Mouse (Mus musculus) hindbrain, embryonic 16.5 days (tissue): ENCODE results near the gene Sprr2a3. TPM values are rescaled to one million over a fixed set of nuclear protein-coding genes. Genes with fewer than 3 reads are reported as not detected.
"Not testable (repeated sequence)": the region's sequence is repeated elsewhere in the genome, so short reads cannot be mapped to it uniquely, and the experiment has no call there.

Experiments
- ATAC-seq: fragments of 200-750 bp; cut with Nextera tagmentation; 2 replicates; pipeline ENCODE4 v1.8.0; 2017; ENCODE audit warnings: moderate TSS enrichment, moderate library complexity
- H3K27ac ChIP-seq: fragments of 300-500 bp; sonication (generic); 2 replicates; pipeline ENCODE4 v1.5.1; 2014; ENCODE audit warnings: low read depth, mild to moderate bottlenecking, control low read depth, low read length, moderate library complexity
- H3K27me3 ChIP-seq: fragments of 300-500 bp; sonication (generic); replicated peaks from 2 replicates; pipeline ENCODE4 v1.6.1; 2014; ENCODE audit warnings: low read length; ENCODE audit not compliant: control insufficient read depth, insufficient read depth
- H3K36me3 ChIP-seq: fragments of 300-500 bp; sonication (generic); 2 replicates; pipeline ENCODE4 v1.6.1; 2014; ENCODE audit warnings: mild to moderate bottlenecking, low read length, moderate library complexity, mixed read lengths; ENCODE audit not compliant: control insufficient read depth, insufficient read depth
- H3K4me1 ChIP-seq: fragments of 300-500 bp; sonication (generic); 2 replicates; pipeline ENCODE4 v1.6.1; 2014; ENCODE audit warnings: low read depth, low read length; ENCODE audit not compliant: control insufficient read depth, insufficient read depth
- H3K4me2 ChIP-seq: fragments of 300-500 bp; sonication (generic); 2 replicates; pipeline ENCODE4 v1.6.1; 2014; ENCODE audit warnings: mild to moderate bottlenecking, low read length, control low read depth, moderate library complexity
- H3K4me3 ChIP-seq: fragments of 300-500 bp; sonication (generic); 2 replicates; pipeline ENCODE4 v1.5.1; 2014; ENCODE audit warnings: mild to moderate bottlenecking, low read length, control low read depth, moderate library complexity
- H3K9ac ChIP-seq: fragments of 300-500 bp; sonication (generic); 2 replicates; pipeline ENCODE4 v1.6.1; 2014; ENCODE audit warnings: low read depth, mild to moderate bottlenecking, control low read depth, low read length, moderate library complexity
- H3K9me3 ChIP-seq: fragments of 300-500 bp; sonication (generic); 2 replicates; pipeline ENCODE4 v1.6.1; 2014; ENCODE audit warnings: mild to moderate bottlenecking, low read length, moderate library complexity; ENCODE audit not compliant: control insufficient read depth
- WGBS: fragments of 180-500 bp; shearing (Covaris S2); extraction: QIAGEN DNeasy Blood & Tissue Kit; methylation state at CpG from one replicate; pipeline ENCODE4 v1.1.7; 2014; 5-methylcytosine and 5-hydroxymethylcytosine counted together
- polyA plus RNA-seq: library from polyadenylated mRNA; unstranded; fragments of >200 nt; fragmentation: Nextera tagmentation; extraction: Ambion mirVana; gene quantifications from 2 replicates; pipeline ENCODE4 v1.2.1, GENCODE M21; 2015

Gene Sprr2a3
- not detected in 2 replicates for polyA plus RNA-seq

DNA sequence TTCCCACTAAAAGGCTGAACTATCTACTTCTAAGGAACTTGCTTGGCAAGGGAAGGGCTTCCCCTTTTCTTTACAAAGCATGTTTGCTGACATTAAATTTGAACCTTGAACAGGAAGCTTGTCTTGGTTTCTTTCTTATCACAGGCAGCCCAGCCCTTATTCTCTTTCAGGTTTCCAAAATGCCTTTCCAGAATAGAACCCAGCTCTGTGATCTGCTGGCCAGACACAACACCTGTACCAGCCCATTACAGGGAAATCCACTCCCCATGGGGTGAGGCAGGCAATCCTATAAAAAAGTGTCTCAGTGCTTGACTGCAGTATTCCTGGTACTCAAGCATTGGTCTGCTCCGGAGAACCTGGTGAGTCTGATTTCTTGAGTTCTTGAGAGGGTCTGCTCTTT is at the start of gene Sprr2a3:
Gene Sprr2a3 (plus strand): TSS at position 317 of the 400 bp plus-strand sequence.
- not testable (repeated sequence) for H3K4me2 ChIP-seq

DNA sequence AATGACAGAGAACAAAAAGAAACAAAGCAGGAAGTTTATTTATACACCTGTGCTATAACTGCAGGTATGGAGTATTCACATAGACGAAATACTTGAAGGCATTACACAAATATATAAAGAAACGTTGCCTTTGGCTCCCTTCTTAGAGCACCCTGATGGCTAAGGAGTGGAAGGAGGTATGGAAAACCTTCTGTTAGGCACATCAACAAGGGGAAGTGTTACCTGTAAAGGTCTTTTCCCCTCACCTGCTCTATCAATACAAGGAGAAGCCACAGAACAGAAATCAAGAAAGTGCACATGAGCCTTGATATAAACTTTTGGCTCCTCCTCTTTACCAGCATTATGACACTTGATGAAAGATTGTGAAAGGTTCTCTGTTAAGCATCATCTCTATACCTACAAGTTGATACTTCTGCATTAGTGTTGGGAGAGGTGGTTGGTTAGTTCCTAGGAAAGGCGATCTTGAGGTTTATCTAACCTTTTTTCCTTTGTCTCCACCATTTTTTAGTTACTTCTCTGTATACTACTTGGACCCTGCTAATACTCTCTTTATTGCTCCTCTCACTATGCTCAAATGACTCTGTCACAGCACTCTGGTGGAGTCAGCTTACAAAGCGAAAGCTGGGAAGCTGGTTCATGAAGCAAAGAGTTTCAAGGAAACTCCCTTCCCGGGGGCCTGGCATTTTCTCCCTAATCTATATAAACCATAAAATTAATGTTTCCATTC is 48.6 kb upstream of the Sprr2a3 start:
- 0 out of 2 replicates have a peak, but pooled peaks have one; percentile 21 for ATAC-seq
- H3K9ac ChIP-seq, H3K4me1 ChIP-seq, H3K36me3 ChIP-seq, H3K9me3 ChIP-seq, H3K4me2 ChIP-seq, H3K27me3 ChIP-seq, H3K27ac ChIP-seq, H3K4me3 ChIP-seq: not testable (repeated sequence)
- no CpG with 5 or more reads among the region's 5 CpGs for WGBS

More for the DNA sequence above, at the start of gene Sprr2a3:
- H3K9me3 ChIP-seq, H3K4me3 ChIP-seq, H3K27me3 ChIP-seq, H3K36me3 ChIP-seq, ATAC-seq, H3K4me1 ChIP-seq, H3K9ac ChIP-seq, H3K27ac ChIP-seq: not testable (repeated sequence)
- 77% methylated on average over 1 of the region's 1 CpGs for WGBS

DNA sequence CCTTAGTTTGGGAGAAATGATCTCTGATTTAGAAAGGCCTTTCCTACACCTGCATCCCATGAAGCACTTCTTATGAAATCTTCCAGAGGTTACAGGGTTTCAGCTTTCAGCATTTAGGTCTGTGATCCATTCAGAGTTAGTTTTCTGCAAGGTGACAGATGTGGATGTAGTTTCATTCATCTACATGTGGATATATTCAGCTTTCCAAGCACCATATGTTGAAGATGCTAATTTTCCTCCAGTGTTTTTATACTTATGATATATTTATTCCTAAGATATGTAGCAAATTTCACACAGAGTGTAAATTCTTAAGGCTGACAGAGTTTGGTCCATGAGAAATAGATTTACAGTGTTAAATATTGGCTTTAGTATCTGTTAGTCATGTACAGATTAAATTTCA is 46.5 kb upstream of the Sprr2a3 start:
- not testable (repeated sequence) for H3K4me1 ChIP-seq, H3K27me3 ChIP-seq, H3K9me3 ChIP-seq, H3K27ac ChIP-seq, ATAC-seq, H3K4me2 ChIP-seq, H3K9ac ChIP-seq, H3K4me3 ChIP-seq, H3K36me3 ChIP-seq

- H3K27ac ChIP-seq, H3K9me3 ChIP-seq, H3K4me2 ChIP-seq, ATAC-seq, H3K4me3 ChIP-seq, H3K36me3 ChIP-seq, H3K4me1 ChIP-seq, H3K27me3 ChIP-seq, H3K9ac ChIP-seq: not testable (repeated sequence)
- WGBS: no CpG with 5 or more reads among the region's 1 CpGs
These were observed 46.0 kb upstream of the Sprr2a3 start for GRCm38 (mm10) chr3:92239197-92239596.

DNA sequence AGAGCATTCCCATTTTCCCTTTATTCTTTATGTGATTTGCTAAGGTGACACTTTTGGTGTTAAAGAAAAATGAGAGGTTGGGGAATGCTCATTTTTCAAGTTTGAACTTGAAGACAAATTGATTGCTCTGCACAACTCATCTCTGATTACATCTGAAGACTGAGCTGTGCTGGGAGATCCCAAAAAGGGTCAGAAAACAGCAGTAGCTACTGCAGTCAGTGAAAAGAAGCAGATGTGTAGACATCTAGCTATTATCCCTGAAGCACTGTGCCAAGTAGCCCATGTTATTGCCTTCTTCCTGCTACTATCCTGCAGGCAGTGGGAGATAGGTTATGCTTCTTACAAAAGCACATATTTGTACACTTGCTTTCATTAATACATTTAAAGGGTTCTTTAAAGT is 40.4 kb upstream of the Sprr2a3 start:
- H3K27me3 ChIP-seq, H3K4me2 ChIP-seq, H3K27ac ChIP-seq, H3K4me3 ChIP-seq, H3K9me3 ChIP-seq, H3K4me1 ChIP-seq, H3K36me3 ChIP-seq, H3K9ac ChIP-seq: not testable (repeated sequence)
- ATAC-seq: peak; percentile 71

DNA sequence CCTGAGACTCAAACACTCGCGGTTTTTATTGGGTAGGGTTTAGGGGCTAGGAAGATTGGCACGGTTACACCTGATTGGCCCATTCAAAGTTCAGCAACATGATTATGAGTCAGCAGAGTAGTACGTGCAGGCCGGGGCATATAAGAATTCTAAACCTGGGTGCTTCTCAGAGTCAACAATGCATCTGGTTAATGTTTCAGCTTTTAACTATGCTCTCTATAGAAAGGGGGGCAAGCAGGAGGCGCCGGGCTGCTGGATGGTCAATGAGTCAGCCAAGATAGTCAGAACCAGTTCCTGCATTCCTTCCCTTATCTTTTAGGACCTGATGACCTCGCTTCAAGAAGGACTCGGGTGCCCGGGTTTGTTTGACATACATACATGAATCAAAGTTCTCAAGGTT is 39.0 kb upstream of the Sprr2a3 start:
- not testable (repeated sequence) for H3K4me3 ChIP-seq, H3K9ac ChIP-seq, H3K27me3 ChIP-seq, ATAC-seq, H3K9me3 ChIP-seq, H3K27ac ChIP-seq, H3K36me3 ChIP-seq, H3K4me1 ChIP-seq, H3K4me2 ChIP-seq
- WGBS: no CpG with 5 or more reads among the region's 10 CpGs

- not testable (repeated sequence) for H3K4me1 ChIP-seq, H3K9me3 ChIP-seq, H3K4me2 ChIP-seq, H3K4me3 ChIP-seq, H3K27ac ChIP-seq, H3K27me3 ChIP-seq, H3K36me3 ChIP-seq, ATAC-seq, H3K9ac ChIP-seq
These were observed 36.7 kb upstream of the Sprr2a3 start for GRCm38 (mm10) chr3:92248494-92248893.

DNA sequence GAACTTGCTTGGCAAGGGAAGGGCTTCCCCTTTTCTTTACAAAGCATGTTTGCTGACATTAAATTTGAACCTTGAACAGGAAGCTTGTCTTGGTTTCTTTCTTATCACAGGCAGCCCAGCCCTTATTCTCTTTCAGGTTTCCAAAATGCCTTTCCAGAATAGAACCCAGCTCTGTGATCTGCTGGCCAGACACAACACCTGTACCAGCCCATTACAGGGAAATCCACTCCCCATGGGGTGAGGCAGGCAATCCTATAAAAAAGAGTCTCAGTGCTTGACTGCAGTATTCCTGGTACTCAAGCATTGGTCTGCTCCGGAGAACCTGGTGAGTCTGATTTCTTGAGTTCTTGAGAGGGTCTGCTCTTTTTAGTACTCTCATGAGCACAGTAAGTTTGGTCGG is 34.8 kb upstream of the Sprr2a3 start:
- not testable (repeated sequence) for H3K9me3 ChIP-seq, ATAC-seq, H3K36me3 ChIP-seq, H3K4me2 ChIP-seq, H3K27ac ChIP-seq, H3K4me1 ChIP-seq, H3K9ac ChIP-seq, H3K27me3 ChIP-seq, H3K4me3 ChIP-seq
- 97% methylated on average over 1 of the region's 2 CpGs for WGBS

DNA sequence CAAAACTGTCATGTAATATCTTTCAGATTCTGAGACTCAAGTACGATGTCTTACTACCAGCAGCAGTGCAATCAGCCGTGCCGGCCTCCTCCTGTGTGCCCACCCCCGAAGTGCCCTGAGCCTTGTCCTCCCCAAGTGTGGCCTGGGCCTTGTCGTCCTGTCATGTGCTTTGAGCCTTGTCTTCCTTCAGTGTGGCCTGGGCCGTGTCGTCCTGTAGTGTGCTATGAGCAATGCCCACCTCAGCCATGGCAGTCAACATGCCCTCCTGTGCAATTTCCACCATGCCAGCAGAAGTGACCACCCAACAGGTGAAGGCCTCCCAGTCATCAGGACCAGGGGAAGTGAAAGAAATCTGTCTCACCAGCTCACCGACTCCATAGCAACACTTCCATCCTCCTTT is 31.4 kb upstream of the Sprr2a3 start:
- not testable (repeated sequence) for H3K4me3 ChIP-seq, H3K27me3 ChIP-seq, H3K27ac ChIP-seq, H3K4me2 ChIP-seq, H3K9ac ChIP-seq, H3K36me3 ChIP-seq, H3K4me1 ChIP-seq, H3K9me3 ChIP-seq
- peak; percentile 66 for ATAC-seq
- WGBS: no CpG with 5 or more reads among the region's 8 CpGs

- H3K4me1 ChIP-seq, H3K36me3 ChIP-seq, H3K27ac ChIP-seq, H3K4me2 ChIP-seq, H3K9me3 ChIP-seq, H3K27me3 ChIP-seq, H3K4me3 ChIP-seq, H3K9ac ChIP-seq: not testable (repeated sequence)
- ATAC-seq: peak; percentile 46; the same call in 1 of the 2 replicates
These were observed 26.7 kb upstream of the Sprr2a3 start for GRCm38 (mm10) chr3:92258526-92258925.
